Mouse (Mus musculus) embryonic stem cell, embryonic (primary cell): ENCODE measurements around the gene Zfand2a.

ENCODE experiments used
- CTCF ChIA-PET, 4 experiments: fragments of 300-600 bp in 2 of 4; fragments of 350-600 bp in 2 of 4; sonication (Branson Sonifier 250); formaldehyde crosslinking; loops; one replicate each; lab custom pipeline; 2022; ENCODE audit warnings: inconsistent platforms in 2 of 4; lab: Charles Lee
- POLR2A ChIA-PET, 4 experiments: fragments of 300-600 bp in 2 of 4; fragments of 350-600 bp in 2 of 4; sonication (Branson Sonifier 250); formaldehyde crosslinking; loops; one replicate each; lab custom pipeline; 2022; ENCODE audit warnings: antibody characterized with exemption in 4 of 4, inconsistent platforms in 1 of 4; lab: Charles Lee

Gene Zfand2a

GRCm38 (mm10) chr5:139425198-139425597 lies 59.2 kb downstream of the Zfand2a start:
- ChIA-PET POLR2A (interaction anchor here in 2 of 4 experiments (0.5 to 2.2 kb wide), 6 partner anchors 14 to 78 kb away, joined by 3 to 6 read pairs (median 4); partner anchors contain the start of gene 3110082I17Rik (in 1 of the 2)), CTCF (interaction anchor here in 2 of 4 experiments (1.0 to 1.2 kb wide), 3 partner anchors 11 to 93 kb away, joined by 3 to 4 read pairs (median 3); no protein-coding TSS in a partner anchor)

GRCm38 (mm10) chr5:139423026-139423865 lies 61.1 kb downstream of the Zfand2a start, which contains the start of gene Gper1:
Gene Gper1, plus strand, starts transcription at chr5:139423151.
- POLR2A ChIA-PET: interaction anchor here in 3 of 4 experiments (0.5 to 2.2 kb wide), 7 partner anchors 10 to 1239 kb away, joined by 3 to 6 read pairs (median 4); partner anchors contain the start of gene 3110082I17Rik (in 1 of the 3)
- CTCF ChIA-PET: interaction anchor here in 1 of 4 experiments (0.7 kb wide), 1 partner anchor 25 kb away, joined by 3 read pairs; no protein-coding TSS in a partner anchor
